Mouse (Mus musculus): ENCODE results near the gene Ptpdc1.

- TF ChIP-seq CTCF (IDR thresholded peaks at IDR 0.05; ENCODE audit: borderline replicate concordance, insufficient read depth, low read length), result no peak
- no peak for TF ChIP-seq POLR2A (IDR thresholded peaks at IDR 0.05; ENCODE audit: low read depth, low read length)
Observed at GRCm38 (mm10) chr13:48529028-48529427, 96.4 kb downstream of the Ptpdc1 start.
